Comparison of ENCODE assay signal across 9 mouse cellular contexts in genomic region chr15:100666219-100666696, GRCm38 (mm10). TPM values are rescaled to one million over a fixed set of nuclear protein-coding genes. Genes with fewer than 3 reads are reported as not detected.
A peak's percentile ranks its signal among the peaks of the same experiment; 100 is the strongest.
DNase-seq lines count a peak whose midpoint lies in the region; ATAC-seq and TF ChIP-seq lines count a peak whose summit lies in the region.
"Had no signal": no experiment of that assay in that cellular context is flagged by ENCODE, and none has a peak within 500 bp of the region (broad histone marks: within the 10 kb centered on the region; RNA-seq: fewer than 3 reads in every experiment).

No protein-coding gene starts in this region.

- H3K9me3 ChIP-seq in hindbrain, embryonic 15.5 days, result no peaks in the 10 kb centered on the region
- H3K9me3 ChIP-seq in hindbrain, embryonic 11.5 days (ENCODE audit: control insufficient read depth, low read length), result no peaks in the 10 kb centered on the region
- no peaks in the 10 kb centered on the region for H3K9me3 ChIP-seq in intestine, postnatal 0 days (ENCODE audit: control insufficient read depth)
- H3K9me3 ChIP-seq: forebrain, embryonic 15.5 days had no signal

- no peak overlapping the region for H3K9ac ChIP-seq in hindbrain, embryonic 15.5 days
- no peak overlapping the region for H3K9ac ChIP-seq in hindbrain, embryonic 11.5 days (ENCODE audit: low read depth, low read length)
- H3K9ac ChIP-seq in intestine, postnatal 0 days (ENCODE audit: low read depth, low read length), result 0 out of 2 replicates have a peak overlapping the region, but pooled peaks have one; percentile 31
- H3K9ac ChIP-seq: forebrain, embryonic 15.5 days had no signal

- peaks cover 12% of the 10 kb centered on the region for H3K4me1 ChIP-seq in hindbrain, embryonic 15.5 days (replicated peaks)
- no peaks in the 10 kb centered on the region for H3K4me1 ChIP-seq in hindbrain, embryonic 11.5 days (replicated peaks; ENCODE audit: control insufficient read depth, insufficient read depth, low read length)
- H3K4me1 ChIP-seq in intestine, postnatal 0 days (replicated peaks; ENCODE audit: control insufficient read depth, insufficient read depth, low read length), result peaks cover 8% of the 10 kb centered on the region
- H3K4me1 ChIP-seq: forebrain, embryonic 15.5 days had no signal

- intact Hi-C loops in left cerebral cortex, postnatal 36 days (cut with DNase I), result no loop called here

- no peaks in the 10 kb centered on the region for H3K36me3 ChIP-seq in hindbrain, embryonic 15.5 days
- no peaks in the 10 kb centered on the region for H3K36me3 ChIP-seq in hindbrain, embryonic 11.5 days (ENCODE audit: control insufficient read depth, insufficient read depth, low read length)
- no peaks in the 10 kb centered on the region for H3K36me3 ChIP-seq in intestine, postnatal 0 days (ENCODE audit: control insufficient read depth, insufficient read depth)
- H3K36me3 ChIP-seq: forebrain, embryonic 15.5 days had no signal

- 0 out of 2 replicates have a peak overlapping the region, but pooled peaks have one; percentile 11 for H3K4me2 ChIP-seq in hindbrain, embryonic 15.5 days
- H3K4me2 ChIP-seq in hindbrain, embryonic 11.5 days (replicated peaks; ENCODE audit: low read depth, low read length), result no peak overlapping the region; the same call in 1 of the 2 replicates
- peak overlapping the region; percentile 37; the same call in 1 of the 2 replicates for H3K4me2 ChIP-seq in intestine, postnatal 0 days (replicated peaks; ENCODE audit: low read depth)
- H3K4me2 ChIP-seq: forebrain, embryonic 15.5 days had no signal

- no peak for DNase-seq in hindbrain, embryonic 11.5 days (ENCODE audit: low spot score)
- peak; percentile 49 for DNase-seq in embryo, embryonic 10.5 days (ENCODE audit: low spot score)
- peak; percentile 29 for DNase-seq in neural tube, embryonic 10.5 days (ENCODE audit: extremely low spot score, low spot score)
- no peak for DNase-seq in cerebellum, adult 11 months
- DNase-seq in left cerebral cortex, postnatal 36 days (ENCODE audit: low spot score in 2 of 2), result no peak
- DNase-seq in frontal cortex, postnatal 36 days (ENCODE audit: low spot score in 2 of 2), result no peak

- H3K4me3 ChIP-seq in hindbrain, embryonic 15.5 days, result no peak overlapping the region
- no peak overlapping the region for H3K4me3 ChIP-seq in hindbrain, embryonic 11.5 days (ENCODE audit: low read depth, low read length)
- no peak overlapping the region for H3K4me3 ChIP-seq in intestine, postnatal 0 days (ENCODE audit: low read depth, low read length)
- H3K4me3 ChIP-seq: forebrain, embryonic 15.5 days had no signal

- WGBS in hindbrain, embryonic 15.5 days, result 11% methylated on average over 7 of the region's 7 CpGs
- WGBS in hindbrain, embryonic 11.5 days, result 9% methylated on average over 7 of the region's 7 CpGs
- WGBS in intestine, postnatal 0 days, result 4% methylated on average over 7 of the region's 7 CpGs

- no peak for ATAC-seq in hindbrain, embryonic 15.5 days (ENCODE audit: low FRiP score, low read depth)
- no peak for ATAC-seq in hindbrain, embryonic 11.5 days (ENCODE audit: low FRiP score)
- peak; percentile 79 for ATAC-seq in intestine, postnatal 0 days
- ATAC-seq: forebrain, embryonic 15.5 days had no signal

- no peaks in the 10 kb centered on the region for H3K27me3 ChIP-seq in hindbrain, embryonic 15.5 days
- no peaks in the 10 kb centered on the region for H3K27me3 ChIP-seq in hindbrain, embryonic 11.5 days (ENCODE audit: control insufficient read depth, insufficient read depth, low read length)
- H3K27me3 ChIP-seq in intestine, postnatal 0 days (replicated peaks; ENCODE audit: control insufficient read depth, insufficient read depth, low read length), result no peaks in the 10 kb centered on the region
- H3K27me3 ChIP-seq: forebrain, embryonic 15.5 days had no signal

- no peak overlapping the region for H3K27ac ChIP-seq in hindbrain, embryonic 15.5 days (replicated peaks)
- H3K27ac ChIP-seq in hindbrain, embryonic 11.5 days (ENCODE audit: low read depth, low read length), result no peak overlapping the region
- H3K27ac ChIP-seq in intestine, postnatal 0 days (ENCODE audit: low read depth, low read length), result peak overlapping the region; percentile 97
- H3K27ac ChIP-seq: forebrain, embryonic 15.5 days had no signal

- TF ChIP-seq CTCF in intestine, postnatal 0 days (IDR thresholded peaks at IDR 0.05; ENCODE audit: low read depth), result no peak

RNA-seq across cellular contexts. Expression of gene Bin2, which starts 3.1 kb away (rescaled TPM):
- 1.6 and 2.2 TPM in 2 replicates for polyA plus RNA-seq in hindbrain, embryonic 15.5 days (2015; fragmentation: Nextera tagmentation; extraction: Ambion mirVana)
- 4.0 and 5.5 TPM in 2 replicates for polyA plus RNA-seq in hindbrain, embryonic 11.5 days (2014; fragmentation: Nextera tagmentation; extraction: Ambion mirVana)
- polyA plus RNA-seq in intestine, postnatal 0 days (2015; fragmentation: Nextera tagmentation; extraction: Ambion mirVana), result 5.8 and 7.3 TPM in 2 replicates
- total RNA-seq in left cerebral cortex, postnatal 36 days (2021), result 1 to 10 TPM; 4.5 to 6.2 TPM

RNA-seq across cellular contexts. Expression of gene Cela1, which starts 21.5 kb away (rescaled TPM):
- 1.2 and 1.3 TPM in 2 replicates for polyA plus RNA-seq in hindbrain, embryonic 15.5 days (2015; fragmentation: Nextera tagmentation; extraction: Ambion mirVana)
- 0.99 and 1.7 TPM in 2 replicates for polyA plus RNA-seq in hindbrain, embryonic 11.5 days (2014; fragmentation: Nextera tagmentation; extraction: Ambion mirVana)
- polyA plus RNA-seq in intestine, postnatal 0 days (2015; fragmentation: Nextera tagmentation; extraction: Ambion mirVana), result 37.2 and 41.1 TPM in 2 replicates
- total RNA-seq in left cerebral cortex, postnatal 36 days (2021), result 1 to 10 TPM; 3.6 to 4.4 TPM

RNA-seq across cellular contexts. Expression of gene Smagp, which starts 29.5 kb away (rescaled TPM):
- 4.0 and 5.0 TPM in 2 replicates for polyA plus RNA-seq in hindbrain, embryonic 15.5 days (2015; fragmentation: Nextera tagmentation; extraction: Ambion mirVana)
- polyA plus RNA-seq in hindbrain, embryonic 11.5 days (2014; fragmentation: Nextera tagmentation; extraction: Ambion mirVana), result 4.1 and 5.5 TPM in 2 replicates
- 77.1 and 88.6 TPM in 2 replicates for polyA plus RNA-seq in intestine, postnatal 0 days (2015; fragmentation: Nextera tagmentation; extraction: Ambion mirVana)
- total RNA-seq in left cerebral cortex, postnatal 36 days (2021), result 1 to 10 TPM; 1.8 to 1.9 TPM

RNA-seq across cellular contexts. Expression of gene Dazap2, which starts 51.1 kb away (rescaled TPM):
- 125 and 130 TPM in 2 replicates for polyA plus RNA-seq in hindbrain, embryonic 15.5 days (2015; fragmentation: Nextera tagmentation; extraction: Ambion mirVana)
- polyA plus RNA-seq in hindbrain, embryonic 11.5 days (2014; fragmentation: Nextera tagmentation; extraction: Ambion mirVana), result 256 and 266 TPM in 2 replicates
- polyA plus RNA-seq in intestine, postnatal 0 days (2015; fragmentation: Nextera tagmentation; extraction: Ambion mirVana), result 354 and 373 TPM in 2 replicates
- 100 to 1,000 TPM; 106 to 120 TPM for total RNA-seq in left cerebral cortex, postnatal 36 days (2021)

Comparison
In these comparisons a context has a peak if more than half of its experiments do, and no peak if none do; other contexts are left out.
1. DNase-seq: peak in embryo, embryonic 10.5 days (single experiment) and neural tube, embryonic 10.5 days (single experiment); none in hindbrain, embryonic 11.5 days (single experiment), cerebellum, adult 11 months (single experiment), left cerebral cortex, postnatal 36 days (0 of 2) and frontal cortex, postnatal 36 days (0 of 2).
2. RNA of gene Cela1, which starts 21.5 kb away (polyA plus RNA-seq): 37.2 to 41.1 TPM in intestine, postnatal 0 days; 1.2 to 1.3 TPM in hindbrain, embryonic 15.5 days and 0.99 to 1.7 TPM in hindbrain, embryonic 11.5 days; every median in the first group is over 10 times any median in the second.
3. RNA of gene Smagp, which starts 29.5 kb away (polyA plus RNA-seq): 77.1 to 88.6 TPM in intestine, postnatal 0 days; 4.1 to 5.5 TPM in hindbrain, embryonic 11.5 days and 4.0 to 5.0 TPM in hindbrain, embryonic 15.5 days; every median in the first group is over 10 times any median in the second.